In the genomic region with DNA sequence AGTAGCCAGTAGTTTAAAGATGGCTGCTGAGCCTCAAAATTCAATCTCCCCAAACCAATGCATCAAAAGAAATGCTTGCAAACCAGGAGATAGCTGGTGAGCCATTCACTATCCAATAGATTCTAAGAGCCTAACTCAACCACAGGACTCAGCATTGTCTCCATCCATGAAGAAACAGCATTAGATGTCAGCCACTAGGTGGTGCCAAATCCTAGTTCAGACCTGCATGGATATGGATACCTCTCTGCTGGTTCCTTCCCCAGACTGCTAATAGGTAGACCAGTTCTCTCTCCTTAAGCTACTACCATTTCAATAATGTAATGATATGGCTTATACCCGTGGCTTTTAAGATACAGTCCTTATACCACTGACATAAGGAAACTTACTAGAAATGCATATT, we compare ENCODE assay signal across 8 mouse cellular contexts.
A peak's percentile ranks its signal among the peaks of the same experiment; 100 is the strongest.
DNase-seq lines count a peak whose midpoint lies in the region; ATAC-seq lines count a peak whose summit lies in the region.

No protein-coding gene starts in this region.

- intact Hi-C loops in heart, postnatal 25 days (cut with DNase I): loop anchor here (1.0 to 2.0 kb wide), 3 partner anchors 130 to 372 kb away; no protein-coding TSS in a partner anchor

- peak; percentile 66 to 74 for DNase-seq in heart, adult 18-20 months
- no peak for DNase-seq in heart, postnatal 25 days (ENCODE audit: low spot score)
- peak; percentile 11 for DNase-seq in c-Kit-positive CD71-positive TER-119-negative erythroid progenitor cells, embryonic 14.5 days (ENCODE audit: low read depth)
- DNase-seq in layer of hippocampus, postnatal 10 days (ENCODE audit: low spot score in 2 of 2): peak; percentile 71 to 82
- peak; percentile 83 for DNase-seq in lung, postnatal 36 days
- DNase-seq in spleen, adult 12 weeks (ENCODE audit: low spot score): peak; percentile 4

- peaks cover 19% of the 10 kb centered on the region for H3K4me1 ChIP-seq in forebrain, embryonic 13.5 days
- H3K4me1 ChIP-seq in hindbrain, embryonic 15.5 days (replicated peaks): peaks cover 14% of the 10 kb centered on the region

- H3K4me2 ChIP-seq in forebrain, embryonic 13.5 days: no peak overlapping the region
- H3K4me2 ChIP-seq in hindbrain, embryonic 15.5 days: no peak overlapping the region

- H3K27me3 ChIP-seq in forebrain, embryonic 13.5 days: no peaks in the 10 kb centered on the region
- H3K27me3 ChIP-seq in hindbrain, embryonic 15.5 days: no peaks in the 10 kb centered on the region

- H3K9ac ChIP-seq in forebrain, embryonic 13.5 days: no peak overlapping the region
- no peak overlapping the region for H3K9ac ChIP-seq in hindbrain, embryonic 15.5 days

- H3K4me3 ChIP-seq in forebrain, embryonic 13.5 days: no peak overlapping the region
- H3K4me3 ChIP-seq in hindbrain, embryonic 15.5 days: no peak overlapping the region

- ATAC-seq in forebrain, embryonic 13.5 days: peak; percentile 83
- peak; percentile 83 for ATAC-seq in hindbrain, embryonic 15.5 days (ENCODE audit: low FRiP score, low read depth)

- no peak overlapping the region for H3K27ac ChIP-seq in forebrain, embryonic 13.5 days
- H3K27ac ChIP-seq in hindbrain, embryonic 15.5 days (replicated peaks): no peak overlapping the region

- H3K36me3 ChIP-seq in forebrain, embryonic 13.5 days (ENCODE audit: poor library complexity, severe bottlenecking): no peaks in the 10 kb centered on the region
- H3K36me3 ChIP-seq in hindbrain, embryonic 15.5 days: no peaks in the 10 kb centered on the region

- 54% methylated on average over 1 of the region's 1 CpGs for WGBS in forebrain, embryonic 13.5 days
- 67% methylated on average over 1 of the region's 1 CpGs for WGBS in hindbrain, embryonic 15.5 days

- H3K9me3 ChIP-seq in forebrain, embryonic 13.5 days (replicated peaks): no peaks in the 10 kb centered on the region
- H3K9me3 ChIP-seq in hindbrain, embryonic 15.5 days: no peaks in the 10 kb centered on the region
